Mouse (Mus musculus) C2C12 (cell line): Measurements from ENCODE around the gene Phf20.

Experiments
- CEBPB ChIP-seq: IDR thresholded peaks from one replicate; pipeline ENCODE4 v1.6.1; 2011; ENCODE audit warnings: low read depth, mild to moderate bottlenecking, control low read depth, moderate library complexity
- CTCF ChIP-seq: IDR thresholded peaks from one replicate; pipeline ENCODE4 v1.5.1; 2011; ENCODE audit not compliant: control insufficient read depth, insufficient read depth, insufficient read length
- MAX ChIP-seq: IDR thresholded peaks from one replicate; pipeline ENCODE4 v1.6.1; 2011; ENCODE audit warnings: mild to moderate bottlenecking, control low read depth
- USF1 ChIP-seq: IDR thresholded peaks from one replicate; pipeline ENCODE4 v1.6.1; 2011; ENCODE audit warnings: low read depth, mild to moderate bottlenecking, control low read depth, moderate library complexity

- no peak for TF ChIP-seq CTCF
- TF ChIP-seq USF1 = no peak
- no peak for TF ChIP-seq MAX
- no peak for TF ChIP-seq CEBPB
Measured at GRCm38 (mm10) chr2:156314811-156315210, 118.5 kb downstream of the Phf20 start.
